In the genomic region with DNA sequence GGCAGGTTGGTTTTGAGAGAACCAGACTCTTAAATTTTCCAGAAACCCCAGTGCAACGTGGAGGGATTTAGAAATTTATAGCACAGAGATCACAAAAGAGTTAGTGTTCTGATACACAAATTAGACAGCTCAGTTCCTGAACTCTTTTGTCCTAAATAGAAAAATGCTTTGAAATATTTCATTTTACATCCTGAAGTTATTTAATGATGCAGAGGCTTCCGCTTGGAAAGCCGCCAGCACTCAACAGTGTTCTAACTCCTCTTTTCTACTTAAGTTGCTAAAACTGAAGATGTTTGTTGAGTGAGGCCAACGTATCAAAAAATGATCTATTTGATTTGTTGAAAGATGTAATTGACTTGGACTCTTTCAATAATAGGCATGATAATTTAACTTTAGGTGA, we compare ENCODE assay signal across 32 mouse cellular contexts.
DNase-seq lines count a peak whose midpoint lies in the region; ATAC-seq and TF ChIP-seq lines count a peak whose summit lies in the region.
"Had no signal": no experiment of that assay in that cellular context is flagged by ENCODE, and none has a peak within 500 bp of the region (broad histone marks: within the 10 kb centered on the region; RNA-seq: fewer than 3 reads in every experiment).

No protein-coding gene starts in this region.

- TF ChIP-seq POLR2A in kidney, adult 2 months (IDR thresholded peaks at IDR 0.05; ENCODE audit: low read depth, low read length): no peak

- H3K4me1 ChIP-seq in kidney, adult 2 months (ENCODE audit: control insufficient read depth, insufficient read depth, low read length): no peaks in the 10 kb centered on the region; the same call in 1 of the 2 replicates
- H3K4me1 ChIP-seq in kidney, embryonic 16.5 days (ENCODE audit: insufficient read depth, low read length): peaks cover 7% of the 10 kb centered on the region

- H3K27ac ChIP-seq in kidney, adult 2 months (ENCODE audit: insufficient read depth, low read depth, low read length): no peak overlapping the region
- no peak overlapping the region for H3K27ac ChIP-seq in kidney, embryonic 16.5 days (ENCODE audit: low read length)
- H3K27ac ChIP-seq: embryonic facial prominence, embryonic 10.5 days; embryonic facial prominence, embryonic 13.5 days; forebrain, embryonic 10.5 days; forebrain, embryonic 13.5 days; gastrocnemius, adult 2 months; heart, embryonic 13.5 days; hindbrain, embryonic 14.5 days; hindbrain, postnatal 0 days had no signal

- H3K9me3 ChIP-seq in kidney, embryonic 16.5 days (ENCODE audit: low read length): no peaks in the 10 kb centered on the region
- H3K9me3 ChIP-seq: embryonic facial prominence, embryonic 10.5 days; embryonic facial prominence, embryonic 13.5 days; forebrain, embryonic 10.5 days; forebrain, embryonic 13.5 days; G1E; heart, embryonic 13.5 days had no signal

- H3K27me3 ChIP-seq in kidney, adult 2 months (replicated peaks; ENCODE audit: control insufficient read depth, insufficient read depth, low read length): no peaks in the 10 kb centered on the region
- no peaks in the 10 kb centered on the region for H3K27me3 ChIP-seq in kidney, embryonic 16.5 days (ENCODE audit: insufficient read depth, low read length)
- H3K27me3 ChIP-seq: CH12.LX; embryonic facial prominence, embryonic 13.5 days; forebrain, embryonic 13.5 days; heart, embryonic 13.5 days; Patski had no signal

- WGBS in kidney, adult 2 months: 55% methylated on average over 4 of the region's 4 CpGs
- WGBS in kidney, embryonic 16.5 days: 61% methylated on average over 4 of the region's 4 CpGs

- no peak overlapping the region for H3K4me2 ChIP-seq in kidney, embryonic 16.5 days (replicated peaks; ENCODE audit: low read depth, low read length)
- H3K4me2 ChIP-seq: embryonic facial prominence, embryonic 13.5 days; forebrain, embryonic 13.5 days; heart, embryonic 13.5 days; hindbrain, embryonic 14.5 days had no signal

- ATAC-seq in kidney, embryonic 16.5 days (ENCODE audit: low FRiP score, low TSS enrichment): no peak
- ATAC-seq: forebrain, embryonic 13.5 days; forebrain, embryonic 16.5 days; hindbrain, postnatal 0 days; Patski had no signal

- no peak overlapping the region for H3K4me3 ChIP-seq in kidney, adult 2 months (ENCODE audit: insufficient read depth, low read depth, low read length)
- no peak overlapping the region for H3K4me3 ChIP-seq in kidney, embryonic 16.5 days (ENCODE audit: low read length)
- H3K4me3 ChIP-seq: embryonic facial prominence, embryonic 10.5 days; embryonic facial prominence, embryonic 13.5 days; erythroblast, embryonic 14.5 days; forebrain, embryonic 10.5 days; forebrain, embryonic 13.5 days; gastrocnemius, adult 2 months; heart, embryonic 13.5 days had no signal

- H3K36me3 ChIP-seq in kidney, adult 2 months (ENCODE audit: control insufficient read depth, insufficient read depth, low read length): no peaks in the 10 kb centered on the region
- H3K36me3 ChIP-seq in kidney, embryonic 16.5 days (ENCODE audit: insufficient read depth, low read length): no peaks in the 10 kb centered on the region
- H3K36me3 ChIP-seq: embryonic facial prominence, embryonic 10.5 days; embryonic facial prominence, embryonic 13.5 days; forebrain, embryonic 10.5 days; G1E; heart, embryonic 13.5 days had no signal

- no peak for TF ChIP-seq CTCF in kidney, adult 2 months (conservative IDR thresholded peaks at IDR 0.05; ENCODE audit: insufficient read depth, insufficient read length, low read depth, low read length)

- DNase-seq in kidney, adult 2 months: peak; percentile 50
- DNase-seq in kidney, adult 18-20 months: no peak
- DNase-seq in kidney, postnatal 10 days: peak; percentile 74
- peak; percentile 33 for DNase-seq in brain, adult 2 months (ENCODE audit: low read depth, low spot score)
- DNase-seq in kidney, postnatal 36 days: peak; percentile 22 to 65
- DNase-seq in frontal cortex, postnatal 25 days (ENCODE audit: low spot score in 2 of 2): no peak
- DNase-seq: adrenal gland, postnatal 10 days; adrenal gland, postnatal 36 days; B cell, adult 2 months; cerebellum, adult 11 months; cerebellum, adult 2 months; cerebellum, adult 9-11 months; cerebellum, postnatal 36 days; embryo, embryonic 11 days; gastrocnemius, adult 2 months; gastrocnemius, postnatal 14 days; heart, adult 18-20 months; heart, postnatal 14 days; heart, postnatal 4 days had no signal

- H3K9ac ChIP-seq in kidney, embryonic 16.5 days (replicated peaks; ENCODE audit: low read length): no peak overlapping the region
- H3K9ac ChIP-seq: embryonic facial prominence, embryonic 13.5 days; forebrain, embryonic 13.5 days; heart, embryonic 13.5 days; hindbrain, embryonic 14.5 days had no signal

Comparison
In these comparisons a context has a peak if more than half of its experiments do, and no peak if none do; other contexts are left out.
1. DNase-seq: peak in kidney, adult 2 months (single experiment), kidney, postnatal 10 days (single experiment), brain, adult 2 months (single experiment) and kidney, postnatal 36 days (2 of 2); none in kidney, adult 18-20 months (single experiment) and frontal cortex, postnatal 25 days (0 of 2).